Mouse (Mus musculus) megakaryocyte, adult 5-6 weeks (primary cell): ENCODE measurements around the gene Ccnt1. TPM values are rescaled to one million over a fixed set of nuclear protein-coding genes. Genes with fewer than 3 reads are reported as not detected.

ENCODE experiments used
- ATAC-seq: 2 replicates; pipeline ENCODE4 v1.8.0; 2016; ENCODE audit warnings: mild to moderate bottlenecking, inconsistent platforms; ENCODE audit not compliant: poor library complexity, severe bottlenecking
- total RNA-seq, 2 experiments: library from RNA; stranded (forward) in 1 of 2; stranded (reverse) in 1 of 2; fragments of 153-499, 151-499 nt in 1 of 2; fragments of 221-1000, 200-1000 nt in 1 of 2; gene quantifications; 2 replicates each; pipeline versions ENCODE4 v1.2.3 to v1.2.4; 2015 to 2017

The Ccnt1 gene
- total RNA-seq (2015): 33.0 and 38.7 TPM in 2 replicates
- 41.3 and 43.5 TPM in 2 replicates for total RNA-seq (2017)

GRCm38 (mm10) chr15:98570873-98571538, at the start of gene Ccnt1, which contains the start of gene 4930415O20Rik:
Ccnt1 (minus strand) TSS chr15:98570923.
4930415O20Rik (plus strand) TSS chr15:98571004.
- peak; percentile 16 for ATAC-seq

- ATAC-seq: peak; percentile 62
Measured at GRCm38 (mm10) chr15:98617176-98617537, 46.4 kb upstream of the Ccnt1 start.

- ATAC-seq: no peak
Measured at GRCm38 (mm10) chr15:98616362-98617175, 45.8 kb upstream of the Ccnt1 start.

DNA sequence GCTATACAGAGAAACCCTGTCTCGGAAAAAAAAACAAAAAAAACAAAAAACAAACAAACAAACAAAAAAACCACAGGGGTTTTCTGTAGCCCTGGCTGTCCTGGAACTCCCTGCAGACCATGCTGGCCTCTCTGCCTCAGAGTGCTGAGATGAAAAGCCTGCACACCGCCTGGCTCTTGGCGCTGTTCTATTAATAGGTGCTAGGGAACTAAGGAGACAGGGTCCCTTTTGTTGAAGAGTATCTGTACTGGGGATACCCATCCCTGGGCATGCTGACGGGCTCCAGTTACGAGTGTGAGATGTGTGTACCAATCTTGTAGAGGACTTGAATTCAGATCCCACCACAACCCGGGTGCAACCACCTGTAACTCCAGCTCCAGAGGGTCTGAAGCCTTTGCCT, 45.0 kb upstream of the Ccnt1 start:
- ATAC-seq: no peak

DNA sequence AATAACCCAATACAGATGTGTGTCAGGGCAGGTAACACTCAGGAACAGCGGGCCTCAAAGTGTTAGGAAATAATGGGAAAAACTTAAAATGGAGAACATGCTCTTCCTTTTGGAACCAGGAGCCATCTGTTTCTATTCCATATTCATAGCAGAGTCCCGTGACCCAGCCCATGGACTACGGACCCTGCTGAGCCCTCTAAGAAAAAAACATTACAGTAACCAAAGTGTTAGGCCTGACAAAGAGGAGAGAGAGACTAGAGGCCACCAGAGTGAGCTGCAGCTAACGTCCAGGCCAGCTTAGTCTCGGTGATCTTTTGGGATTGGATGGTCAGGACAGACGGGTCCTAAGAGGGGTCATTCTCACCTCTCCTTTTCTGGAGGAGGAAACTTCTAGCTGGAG, 44.2 kb upstream of the Ccnt1 start:
- ATAC-seq: no peak

DNA sequence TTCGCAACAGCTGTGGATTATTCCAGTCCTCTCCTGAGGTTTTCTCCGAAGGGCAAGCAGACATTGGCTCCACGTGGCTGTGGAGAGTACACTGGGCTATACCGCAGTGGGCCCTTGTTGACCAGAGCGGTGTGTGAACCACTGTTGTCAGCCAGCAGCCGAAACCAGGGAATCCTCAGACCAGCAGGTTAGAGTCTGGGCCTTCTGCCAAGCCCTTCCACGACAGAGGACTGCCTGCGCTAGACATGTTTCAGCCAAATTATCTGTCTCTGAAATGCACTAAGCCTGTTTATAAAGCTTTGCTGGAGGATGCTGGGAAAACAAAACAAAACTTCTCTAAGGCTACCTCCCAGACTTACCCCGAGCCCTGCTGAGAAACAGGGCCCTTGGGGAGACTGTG, 43.8 kb upstream of the Ccnt1 start:
- ATAC-seq: no peak

DNA sequence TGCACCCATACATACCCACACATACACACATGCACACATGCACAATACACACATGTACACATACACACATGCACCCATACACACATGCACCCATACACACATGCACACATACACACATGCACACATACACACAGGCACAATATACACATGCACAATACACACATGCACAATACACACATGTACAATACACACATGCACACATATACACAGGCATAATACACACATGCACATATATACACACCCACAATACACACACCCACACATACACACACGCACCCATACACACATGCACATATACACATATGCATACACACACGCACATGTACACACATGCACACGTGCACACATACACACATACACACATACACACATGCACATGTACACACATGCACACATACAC, 41.5 kb upstream of the Ccnt1 start:
- ATAC-seq: no peak

DNA sequence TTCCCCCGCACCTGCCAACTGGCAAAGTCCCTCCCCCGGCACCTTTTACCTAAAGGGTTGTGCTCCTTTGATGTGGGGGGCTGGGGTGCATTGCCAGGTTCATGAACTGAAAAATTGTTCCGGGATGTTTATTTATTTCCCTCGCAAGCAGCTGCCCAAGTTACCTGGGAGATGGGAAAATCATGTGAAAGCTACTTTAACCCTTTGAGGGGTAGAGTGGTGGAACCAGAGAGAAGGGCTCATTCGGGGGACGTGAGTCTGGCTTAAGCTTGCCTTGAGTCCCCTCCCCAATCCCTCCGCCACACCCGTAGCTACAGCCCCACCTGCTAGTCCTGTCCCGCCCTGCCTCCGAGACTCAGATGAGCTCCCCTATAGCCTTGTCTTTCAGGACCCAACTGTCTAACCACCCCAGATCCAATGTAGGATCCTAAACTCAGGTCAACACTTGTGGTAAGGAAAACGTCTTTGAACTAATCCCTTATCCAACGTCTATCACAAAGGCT, 39.5 kb upstream of the Ccnt1 start:
- ATAC-seq: no peak

- peak; percentile 34; the same call in 1 of the 2 replicates for ATAC-seq
Measured at GRCm38 (mm10) chr15:98609331-98610130, 38.8 kb upstream of the Ccnt1 start, which contains the start of gene Adcy6. Adcy6 (minus strand) TSS chr15:98610076.

DNA sequence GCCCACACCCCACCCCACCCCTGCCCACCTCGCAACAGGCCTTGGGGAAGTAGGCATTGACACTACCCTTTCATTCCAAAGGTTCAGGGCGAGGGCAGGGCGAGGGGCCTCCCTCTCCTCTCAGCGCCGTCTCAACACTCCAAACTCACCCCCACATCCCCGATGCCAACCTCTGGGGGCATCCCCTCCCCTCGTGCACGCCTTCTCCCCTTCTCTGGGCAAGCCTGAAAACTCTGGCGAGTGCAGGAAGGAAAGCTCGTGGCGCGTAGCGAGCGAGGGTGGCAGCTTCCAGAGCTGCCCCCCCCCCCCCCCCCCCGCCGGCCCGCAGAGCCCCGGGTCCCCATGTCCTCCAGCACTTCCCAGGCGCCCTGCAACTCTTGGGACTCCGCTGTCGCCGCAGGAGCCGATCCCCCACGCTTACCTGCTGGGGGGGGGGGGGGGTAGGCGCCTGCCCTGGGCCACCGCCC, 38.1 kb upstream of the Ccnt1 start:
- ATAC-seq: peak; percentile 46

- ATAC-seq: no peak
Measured at GRCm38 (mm10) chr15:98608058-98608783, 37.5 kb upstream of the Ccnt1 start.

- no peak for ATAC-seq
Measured at GRCm38 (mm10) chr15:98607557-98607956, 36.8 kb upstream of the Ccnt1 start.

DNA sequence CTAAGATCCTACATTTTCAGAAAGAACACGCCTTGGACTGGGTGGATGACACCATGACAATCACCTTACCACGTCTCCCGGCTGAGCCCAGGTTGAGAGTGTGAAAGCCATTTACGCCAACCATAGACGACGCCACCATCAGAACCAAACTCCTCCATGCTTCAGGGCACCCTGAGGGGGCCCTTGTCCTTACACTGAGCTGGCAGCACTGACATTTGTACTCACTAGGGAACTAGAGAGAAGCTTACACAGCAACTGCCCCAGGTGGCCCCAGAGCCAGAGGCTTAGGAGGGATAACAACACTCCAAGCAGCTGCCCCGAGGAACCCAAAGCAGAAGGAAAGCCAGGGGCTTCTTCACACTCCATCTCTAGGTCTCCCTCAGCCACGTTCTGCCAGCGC, 36.0 kb upstream of the Ccnt1 start:
- no peak for ATAC-seq

- peak; percentile 29; the same call in 1 of the 2 replicates for ATAC-seq
Measured at GRCm38 (mm10) chr15:98606051-98606536, 35.4 kb upstream of the Ccnt1 start.

- no peak for ATAC-seq
Measured at GRCm38 (mm10) chr15:98604041-98604575, 33.4 kb upstream of the Ccnt1 start.

GRCm38 (mm10) chr15:98602921-98603458, 32.3 kb upstream of the Ccnt1 start:
- ATAC-seq: no peak

DNA sequence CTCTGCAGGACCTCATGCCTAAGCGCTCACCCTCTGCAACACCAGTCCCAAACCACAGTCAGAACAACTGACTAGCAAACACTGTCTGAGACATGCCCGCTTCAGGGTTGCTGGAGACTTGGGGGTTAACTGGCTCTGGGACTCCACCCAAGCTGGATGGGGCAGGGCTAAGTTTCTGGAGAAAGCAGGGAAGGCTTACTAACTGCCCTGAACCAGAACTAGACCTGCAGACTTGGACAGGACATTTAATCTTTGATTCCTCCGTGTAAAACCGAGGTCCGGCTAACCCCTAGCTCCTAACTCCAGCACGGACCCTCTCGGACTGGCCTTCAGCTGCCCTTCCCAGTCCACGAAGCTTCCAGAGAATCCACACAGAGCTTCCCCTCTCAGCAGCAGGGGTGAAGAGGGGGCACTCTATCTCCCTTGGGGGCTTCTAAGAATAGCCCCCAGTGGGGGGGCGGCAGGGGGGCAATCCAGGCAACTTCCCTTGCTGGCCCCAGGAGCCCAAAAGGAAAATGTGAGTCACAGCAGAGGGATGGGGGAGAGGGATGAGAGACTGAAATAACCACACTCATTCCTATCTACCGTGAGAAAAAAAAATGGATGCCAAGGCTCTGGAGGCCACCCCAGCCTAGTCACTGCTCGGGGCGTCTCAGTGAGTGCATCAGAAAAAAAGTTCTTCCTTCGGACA, 31.6 kb upstream of the Ccnt1 start:
- no peak for ATAC-seq

- ATAC-seq: no peak
Measured at GRCm38 (mm10) chr15:98601832-98602190, 31.1 kb upstream of the Ccnt1 start.
